In genomic region chr10:90966821-90967220, GRCm38 (mm10) we compare ENCODE assay signal across 9 mouse cellular contexts.
A peak's percentile ranks its signal among the peaks of the same experiment; 100 is the strongest.
DNase-seq lines count a peak whose midpoint lies in the region; ATAC-seq and TF ChIP-seq lines count a peak whose summit lies in the region.
"Had no signal": no experiment of that assay in that cellular context is flagged by ENCODE, and none has a peak within 500 bp of the region (broad histone marks: within the 10 kb centered on the region; RNA-seq: fewer than 3 reads in every experiment).

No protein-coding gene starts in this region.

- no peak for ATAC-seq in limb, embryonic 14.5 days (ENCODE audit: low FRiP score, low read depth)

- H3K9me3 ChIP-seq in limb, embryonic 14.5 days (ENCODE audit: control insufficient read depth, low read length), result no peaks in the 10 kb centered on the region
- H3K9me3 ChIP-seq: liver, embryonic 15.5 days had no signal

- H3K4me2 ChIP-seq in limb, embryonic 14.5 days (replicated peaks; ENCODE audit: low read depth, low read length, severe bottlenecking), result no peak overlapping the region
- H3K4me2 ChIP-seq: liver, embryonic 15.5 days had no signal

- no peak for TF ChIP-seq CTCF in cerebellum, adult 2 months (IDR thresholded peaks at IDR 0.05; ENCODE audit: borderline replicate concordance, insufficient read depth, low read depth, low read length)
- no peak for TF ChIP-seq CTCF in cortical plate, adult 2 months (IDR thresholded peaks at IDR 0.05; ENCODE audit: extremely low read depth, insufficient read depth, low read length)

- peak overlapping the region; percentile 32 for H3K27ac ChIP-seq in cerebellum, adult 2 months (ENCODE audit: insufficient read depth, low read length)
- peak overlapping the region; percentile 57 for H3K27ac ChIP-seq in cortical plate, adult 2 months (ENCODE audit: insufficient read depth, low read length)
- H3K27ac ChIP-seq in limb, embryonic 14.5 days (replicated peaks; ENCODE audit: low read depth, low read length), result no peak overlapping the region
- H3K27ac ChIP-seq: liver, embryonic 15.5 days had no signal

- 4% methylated on average over 9 of the region's 9 CpGs for WGBS in cerebellum, adult 2 months
- 15% methylated on average over 9 of the region's 9 CpGs for WGBS in limb, embryonic 14.5 days

- H3K4me3 ChIP-seq in cerebellum, adult 2 months (replicated peaks; ENCODE audit: insufficient read depth, low read depth, low read length), result no peak overlapping the region
- no peak overlapping the region for H3K4me3 ChIP-seq in cortical plate, adult 2 months (ENCODE audit: insufficient read depth, low read length)
- no peak overlapping the region for H3K4me3 ChIP-seq in limb, embryonic 14.5 days (replicated peaks; ENCODE audit: low read length)
- H3K4me3 ChIP-seq: liver, embryonic 15.5 days had no signal

- DNase-seq in cerebellum, adult 2 months, result peak; percentile 73 to 80
- peak; percentile 87 for DNase-seq in layer of hippocampus, adult 11-12 months (ENCODE audit: low spot score)
- DNase-seq in limb, embryonic 14.5 days (ENCODE audit: low spot score), result peak; percentile 46
- DNase-seq in thymus, postnatal 0 days (ENCODE audit: low spot score), result no peak
- no peak for DNase-seq in MN1 (ENCODE audit: low spot score)
- no peak for DNase-seq in gastrocnemius, postnatal 10 days
- DNase-seq in ovary, adult 18-20 months (ENCODE audit: low spot score), result no peak

- TF ChIP-seq POLR2A in cerebellum, adult 2 months (IDR thresholded peaks at IDR 0.05; ENCODE audit: borderline replicate concordance, insufficient read depth, low read length), result no peak
- TF ChIP-seq POLR2A in cortical plate, adult 2 months (IDR thresholded peaks at IDR 0.05; ENCODE audit: extremely low read depth, insufficient read depth, low read length), result no peak
- no peak for TF ChIP-seq POLR2A in limb, embryonic 14.5 days (IDR thresholded peaks at IDR 0.05; ENCODE audit: borderline replicate concordance, extremely low read depth, insufficient read depth, insufficient read length)

- H3K36me3 ChIP-seq in limb, embryonic 14.5 days (ENCODE audit: control insufficient read depth, insufficient read depth, low read length), result no peaks in the 10 kb centered on the region
- H3K36me3 ChIP-seq: liver, embryonic 15.5 days had no signal

- no peaks in the 10 kb centered on the region for H3K27me3 ChIP-seq in cerebellum, adult 2 months (ENCODE audit: control insufficient read depth, insufficient read depth, low read length)
- H3K27me3 ChIP-seq in limb, embryonic 14.5 days (ENCODE audit: control insufficient read depth, insufficient read depth, low read length), result peaks cover 24% of the 10 kb centered on the region

- H3K9ac ChIP-seq in limb, embryonic 14.5 days (ENCODE audit: low read depth, low read length, severe bottlenecking), result no peak overlapping the region
- H3K9ac ChIP-seq: liver, embryonic 15.5 days had no signal

- H3K4me1 ChIP-seq in cerebellum, adult 2 months (ENCODE audit: control insufficient read depth, insufficient read depth, low read length), result peaks cover 20% of the 10 kb centered on the region
- peaks cover 24% of the 10 kb centered on the region for H3K4me1 ChIP-seq in cortical plate, adult 2 months (ENCODE audit: control insufficient read depth, insufficient read depth, low read length)
- peaks cover 4% of the 10 kb centered on the region; the same call in 1 of the 2 replicates for H3K4me1 ChIP-seq in limb, embryonic 14.5 days (ENCODE audit: control insufficient read depth, insufficient read depth, low read length)

Comparison
In these comparisons a context has a peak if more than half of its experiments do, and no peak if none do; other contexts are left out.
1. DNase-seq: peak in cerebellum, adult 2 months (2 of 2), layer of hippocampus, adult 11-12 months (single experiment) and limb, embryonic 14.5 days (single experiment); none in thymus, postnatal 0 days (single experiment), MN1 (single experiment), gastrocnemius, postnatal 10 days (single experiment) and ovary, adult 18-20 months (single experiment).